15 mouse cellular contexts compared by ENCODE assay signal in genomic region chr3:69575577-69575976, GRCm38 (mm10). TPM values are rescaled to one million over a fixed set of nuclear protein-coding genes. Genes with fewer than 3 reads are reported as not detected.
A peak's percentile ranks its signal among the peaks of the same experiment; 100 is the strongest.
DNase-seq lines count a peak whose midpoint lies in the region.
"Had no signal": no experiment of that assay in that cellular context is flagged by ENCODE, and none has a peak within 500 bp of the region (broad histone marks: within the 10 kb centered on the region; RNA-seq: fewer than 3 reads in every experiment).

No protein-coding gene starts in this region.

- DNase-seq in heart, adult 11 months, result peak; percentile 84
- no peak for DNase-seq in heart, postnatal 10 days
- DNase-seq: adrenal gland, adult 2 months; adrenal gland, adult 8-10 months; adrenal gland, postnatal 10 days; adrenal gland, postnatal 14 days; adrenal gland, postnatal 25 days; adrenal gland, postnatal 36 days; B cell, adult 2 months; cerebellum, adult 11 months; cerebellum, adult 11-12 months; cerebellum, adult 18-20 months; cerebellum, adult 2 months had no signal

- intact Hi-C loops in heart, postnatal 10 days (cut with DNase I), result no loop called here

RNA-seq across cellular contexts. Expression of gene B3galnt1, which starts 23.2 kb away (rescaled TPM):
- 1 to 10 TPM; 4.4 to 5.0 TPM for total RNA-seq in heart, postnatal 10 days (2021)
- total RNA-seq: G1E, MEL had no signal
